Mouse (Mus musculus): ENCODE measurements around the gene Col23a1.

DNA sequence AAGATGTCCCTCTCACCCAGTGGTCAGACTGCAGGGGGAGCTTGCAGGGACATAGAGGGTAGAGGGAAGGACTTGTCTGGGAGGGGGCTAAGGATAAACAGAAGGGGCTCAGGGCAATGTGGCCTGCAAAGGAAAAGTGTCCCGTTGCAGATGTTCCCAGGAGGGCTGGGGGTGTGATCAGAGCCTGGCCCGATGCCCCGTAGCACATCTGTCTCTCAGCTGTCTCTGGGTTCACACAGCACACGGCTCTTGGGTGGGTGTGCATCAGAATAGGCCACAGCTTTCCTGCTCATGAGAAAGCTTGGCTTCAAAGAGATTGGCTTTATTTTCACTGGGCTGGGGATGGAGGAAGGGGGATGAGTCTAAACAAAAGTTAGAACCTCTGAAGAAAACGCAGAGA lies 62.1 kb downstream of the Col23a1 start:
- no peak for TF ChIP-seq CTCF (IDR thresholded peaks at IDR 0.05; ENCODE audit: low read depth)
- TF ChIP-seq EP300 (IDR thresholded peaks at IDR 0.05; ENCODE audit: low read depth), result no peak

Data from heart, postnatal 0 days (tissue).